Mouse (Mus musculus) G1E (cell line): ENCODE measurements around the gene A030005K14Rik. TPM values are rescaled to one million over a fixed set of nuclear protein-coding genes. Genes with fewer than 3 reads are reported as not detected.

Experiments
- ATAC-seq: 2 replicates; pipeline ENCODE4 v1.8.0; 2016; ENCODE audit warnings: mild to moderate bottlenecking; ENCODE audit not compliant: insufficient number of reproducible peaks, poor library complexity, low FRiP score, severe bottlenecking; ENCODE audit errors: extremely low read depth
- DNase-seq: peaks from one replicate; pipeline ENCODE4 v3.0.0; 2012; ENCODE audit warnings: low spot score
- H3K27me3 ChIP-seq: 2 replicates; pipeline ENCODE4 v1.6.1; 2012; ENCODE audit warnings: mild to moderate bottlenecking, low read length, inconsistent platforms; ENCODE audit not compliant: insufficient read depth
- H3K36me3 ChIP-seq: replicated peaks from 2 replicates; pipeline ENCODE3; 2012; ENCODE audit warnings: mild to moderate bottlenecking, inconsistent platforms
- H3K4me1 ChIP-seq: 2 replicates; pipeline ENCODE4 v1.6.1; 2012; ENCODE audit warnings: low read depth, low read length, inconsistent platforms, mixed read lengths; ENCODE audit not compliant: insufficient read depth
- H3K4me3 ChIP-seq: 2 replicates; pipeline ENCODE4 v1.5.1; 2012; ENCODE audit warnings: low read depth, mild to moderate bottlenecking, inconsistent platforms, low read length, moderate library complexity, mixed read lengths
- H3K9me3 ChIP-seq: replicated peaks from 2 replicates; pipeline ENCODE4 v1.6.1; 2012; ENCODE audit warnings: inconsistent platforms
- CTCF ChIP-seq: IDR thresholded peaks from 2 replicates; pipeline ENCODE4 v1.5.1; 2012; ENCODE audit warnings: low read depth, low read length, inconsistent platforms, mixed read lengths
- GATA1 ChIP-seq: IDR thresholded peaks from 2 replicates; pipeline ENCODE4 v1.6.1; 2012; ENCODE audit warnings: borderline replicate concordance, low read length, inconsistent platforms, mixed read lengths
- GATA2 ChIP-seq: IDR thresholded peaks from 2 replicates; pipeline ENCODE4 v1.6.1; 2012; ENCODE audit warnings: low read depth, low read length, inconsistent platforms, borderline replicate concordance
- POLR2AphosphoS5 ChIP-seq: IDR thresholded peaks from 2 replicates; pipeline ENCODE4 v1.6.1; 2012; ENCODE audit warnings: low read depth, low read length, inconsistent platforms; ENCODE audit not compliant: insufficient replicate concordance
- TAL1 ChIP-seq: conservative IDR thresholded peaks from 2 replicates; pipeline ENCODE4 v1.6.1; 2012; ENCODE audit warnings: low read depth, low read length, inconsistent platforms, mixed read lengths
- polyA plus RNA-seq: library from polyadenylated mRNA; stranded (reverse); fragments of >175 nt; gene quantifications from 2 replicates; pipeline ENCODE4 v1.2.3, GENCODE M21; 2012
- total RNA-seq, 2 experiments: library from RNA; stranded (forward) in 1 of 2; stranded (reverse) in 1 of 2; fragments of 200-1000 nt in 1 of 2; fragments of >200 nt in 1 of 2; fragmentation: Nextera tagmentation in 1 of 2; gene quantifications; 2 replicates each; pipeline ENCODE4 v1.2.3; 2014 to 2017

Gene A030005K14Rik
- total and polyA plus RNA-seq, 3 experiments, result not detected

GRCm38 (mm10) chr1:83096935-83097334 lies 37.8 kb upstream of the A030005K14Rik start:
- H3K9me3 ChIP-seq, result no peaks in the 10 kb centered on the region
- H3K4me3 ChIP-seq, result no peak overlapping the region
- H3K27me3 ChIP-seq, result no peaks in the 10 kb centered on the region; the same call in 1 of the 2 replicates
- ATAC-seq (no peak), DNase-seq (no peak)
- H3K4me1 ChIP-seq, result no peaks in the 10 kb centered on the region
- no peaks in the 10 kb centered on the region for H3K36me3 ChIP-seq
- TF ChIP-seq GATA1 (no peak), POLR2AphosphoS5 (no peak), GATA2 (no peak), TAL1 (no peak), CTCF (no peak)

DNA sequence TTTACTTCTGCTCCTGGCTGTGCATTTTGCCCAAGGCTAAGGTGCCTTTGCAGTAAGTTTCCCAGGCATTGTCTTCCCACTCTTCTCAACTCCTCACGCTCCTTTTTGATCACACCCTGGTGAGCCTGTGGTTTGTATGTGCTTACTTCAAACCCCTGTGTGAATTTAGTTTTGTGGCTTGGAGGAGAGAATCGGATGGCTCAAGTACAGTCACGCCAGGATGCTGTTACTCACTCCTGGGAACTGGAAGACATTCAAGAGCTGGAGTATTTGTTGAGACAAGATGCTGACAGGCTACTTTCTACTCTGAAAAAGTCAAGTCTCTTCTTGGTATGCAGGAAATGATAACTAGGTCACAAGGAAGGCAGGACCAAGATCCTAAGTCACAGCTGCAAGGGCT lies 32.1 kb upstream of the A030005K14Rik start:
- Histone ChIP-seq H3K36me3 (no peaks in the 10 kb centered on the region), H3K4me3 (no peak overlapping the region), H3K4me1 (no peaks in the 10 kb centered on the region), H3K9me3 (no peaks in the 10 kb centered on the region), H3K27me3 (no peaks in the 10 kb centered on the region)
- DNase-seq (no peak), ATAC-seq (no peak)
- TF ChIP-seq GATA1 (no peak), POLR2AphosphoS5 (no peak), GATA2 (no peak)

GRCm38 (mm10) chr1:83084790-83085189 lies 25.6 kb upstream of the A030005K14Rik start:
- H3K36me3 ChIP-seq, result no peaks in the 10 kb centered on the region
- ATAC-seq (no peak), DNase-seq (no peak)
- no peak overlapping the region for H3K4me3 ChIP-seq
- H3K27me3 ChIP-seq, result no peaks in the 10 kb centered on the region
- H3K9me3 ChIP-seq, result no peaks in the 10 kb centered on the region
- H3K4me1 ChIP-seq, result no peaks in the 10 kb centered on the region
- TF ChIP-seq TAL1 (no peak), POLR2AphosphoS5 (no peak), CTCF (no peak), GATA1 (no peak), GATA2 (no peak)

- Histone ChIP-seq H3K36me3 (no peaks in the 10 kb centered on the region), H3K4me3 (no peak overlapping the region), H3K4me1 (no peaks in the 10 kb centered on the region), H3K27me3 (peaks cover 2% of the 10 kb centered on the region), H3K9me3 (no peaks in the 10 kb centered on the region)
- DNase-seq, result no peak
- no peak for ATAC-seq
- TF ChIP-seq CTCF, result no peak
- TF ChIP-seq GATA2, result no peak
- no peak for TF ChIP-seq GATA1
- no peak for TF ChIP-seq POLR2AphosphoS5
These were observed 17.8 kb upstream of the A030005K14Rik start for GRCm38 (mm10) chr1:83077016-83077415.

DNA sequence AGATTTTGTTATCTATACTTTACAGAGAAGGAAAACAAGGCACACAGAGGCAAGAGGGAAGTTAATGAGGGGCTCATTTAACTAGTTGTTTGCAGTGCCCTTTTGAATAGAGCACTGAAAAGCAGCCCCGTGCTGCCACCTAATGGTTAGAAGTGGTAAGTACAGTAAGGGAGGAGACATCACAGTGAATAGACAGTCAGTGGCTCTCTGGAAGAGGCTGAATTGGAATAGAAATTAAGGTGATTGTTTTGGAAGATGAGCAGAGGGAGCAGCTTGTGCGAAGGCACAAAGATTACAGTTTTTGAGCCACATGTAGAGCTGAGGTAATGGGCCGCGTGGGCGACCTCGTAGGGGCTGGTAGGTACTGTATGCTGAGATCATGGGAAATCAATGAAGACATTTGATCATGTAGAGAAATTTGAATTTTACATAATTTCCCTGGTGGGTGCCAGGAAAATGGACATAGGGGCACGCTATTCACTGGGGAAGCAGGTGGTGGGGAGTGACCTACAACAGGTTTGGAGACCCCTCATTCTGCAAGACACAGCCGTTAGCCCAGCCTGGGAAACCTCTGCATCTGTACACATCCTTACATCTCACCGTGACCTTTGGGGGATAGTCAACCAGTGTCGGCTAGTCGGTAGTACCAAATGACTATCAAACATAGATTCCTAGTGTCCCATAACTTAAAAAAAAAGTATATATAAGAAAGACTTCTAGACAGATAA lies 17.2 kb upstream of the A030005K14Rik start:
- no peaks in the 10 kb centered on the region for H3K9me3 ChIP-seq
- ATAC-seq (peak; percentile 45; the same call in 1 of the 2 replicates), DNase-seq (peak; percentile 30)
- no peaks in the 10 kb centered on the region for H3K4me1 ChIP-seq
- no peak overlapping the region for H3K4me3 ChIP-seq
- peaks cover 2% of the 10 kb centered on the region for H3K27me3 ChIP-seq
- TF ChIP-seq GATA2, result no peak
- no peak for TF ChIP-seq TAL1
- no peak for TF ChIP-seq GATA1
- no peak for TF ChIP-seq POLR2AphosphoS5
- TF ChIP-seq CTCF, result peak; percentile 93
- H3K36me3 ChIP-seq, result no peaks in the 10 kb centered on the region

- Histone ChIP-seq H3K27me3 (peaks cover 2% of the 10 kb centered on the region), H3K36me3 (no peaks in the 10 kb centered on the region), H3K9me3 (no peaks in the 10 kb centered on the region), H3K4me3 (no peak overlapping the region), H3K4me1 (no peaks in the 10 kb centered on the region)
- DNase-seq, result no peak
- ATAC-seq, result no peak
- TF ChIP-seq CTCF, result no peak
- no peak for TF ChIP-seq TAL1
- no peak for TF ChIP-seq GATA1
- TF ChIP-seq POLR2AphosphoS5, result no peak
- TF ChIP-seq GATA2, result no peak
These were observed 16.5 kb upstream of the A030005K14Rik start for GRCm38 (mm10) chr1:83075526-83076189.

DNA sequence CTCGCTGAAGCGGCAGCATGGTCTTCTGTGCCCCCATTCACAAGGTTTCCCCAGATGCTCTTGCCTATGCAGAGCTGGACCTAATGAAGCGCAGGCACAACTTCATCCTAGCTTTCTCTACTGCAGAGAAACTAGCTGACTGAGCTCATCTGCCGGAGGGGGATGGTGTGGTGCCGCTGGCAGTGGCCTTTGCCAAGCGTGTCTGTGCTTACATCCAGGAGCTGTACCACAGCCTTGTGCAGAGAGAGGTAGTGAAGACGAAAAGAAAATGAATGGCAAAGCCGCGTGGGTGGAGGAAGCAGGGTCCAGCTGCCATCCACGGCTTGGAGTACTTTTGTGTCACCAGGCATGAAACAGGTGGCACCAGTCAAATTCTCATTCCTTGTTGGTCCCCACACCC lies 8.0 kb upstream of the A030005K14Rik start:
- ATAC-seq (no peak), DNase-seq (no peak)
- no peaks in the 10 kb centered on the region for H3K4me1 ChIP-seq
- H3K9me3 ChIP-seq, result no peaks in the 10 kb centered on the region
- no peaks in the 10 kb centered on the region for H3K36me3 ChIP-seq
- TF ChIP-seq GATA1, result no peak
- no peak for TF ChIP-seq TAL1
- TF ChIP-seq CTCF, result no peak
- no peak for TF ChIP-seq POLR2AphosphoS5
- TF ChIP-seq GATA2, result no peak
- H3K27me3 ChIP-seq, result peaks cover 9% of the 10 kb centered on the region
- H3K4me3 ChIP-seq, result no peak overlapping the region
